Mouse (Mus musculus): Measurements from ENCODE around the gene Hdac8. TPM values are rescaled to one million over a fixed set of nuclear protein-coding genes. Genes with fewer than 3 reads are reported as not detected.
A peak's percentile ranks its signal among the peaks of the same experiment; 100 is the strongest.

The Hdac8 gene
- polyA plus RNA-seq, 1 experiment: 4.8 TPM

DNA sequence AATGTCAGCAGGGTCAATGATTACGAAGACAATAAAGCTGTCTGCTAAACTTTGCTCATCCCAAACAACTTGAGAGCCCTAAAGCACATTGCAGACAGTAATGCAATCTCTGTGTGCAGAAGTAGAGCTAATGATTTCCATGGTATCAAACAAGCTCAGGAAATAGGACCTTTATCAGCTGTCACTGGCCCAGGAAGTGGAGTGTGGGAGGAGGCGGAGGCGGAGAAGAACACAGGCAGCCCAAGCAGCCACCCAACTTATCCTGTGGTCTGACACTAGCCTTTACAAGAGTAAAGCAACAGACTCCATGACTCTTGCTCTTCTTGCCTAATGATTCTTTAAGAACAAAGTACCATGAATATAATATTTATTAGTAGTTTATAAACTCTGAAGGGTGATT, 26.7 kb downstream of the Hdac8 start:
- 69% methylated on average over 3 of the region's 3 CpGs for WGBS
- H3K36me3 ChIP-seq (ENCODE audit: control insufficient read depth, insufficient read depth, low read length): no peaks in the 10 kb centered on the region

DNA sequence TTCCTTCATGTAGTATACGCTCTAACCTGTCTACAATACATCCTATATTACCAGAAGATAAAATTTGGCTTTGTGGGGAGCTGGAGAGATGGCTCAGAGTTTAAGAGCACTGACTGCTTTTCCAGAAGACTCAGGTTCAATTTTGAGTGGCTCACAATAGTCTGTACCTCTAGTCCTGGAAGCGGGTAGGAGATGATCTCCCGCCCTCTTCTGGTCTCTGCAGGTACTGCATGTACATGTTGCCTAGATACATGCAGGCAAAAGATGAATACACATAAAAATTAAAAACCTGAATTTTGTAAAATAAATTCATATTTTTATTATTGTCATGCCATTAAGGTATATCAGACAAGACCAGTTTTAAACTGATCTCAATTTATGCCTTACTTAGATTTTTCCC, 28.4 kb downstream of the Hdac8 start:
- DNase-seq: peak; percentile 60
- 37% methylated on average over 3 of the region's 3 CpGs for WGBS
- TF ChIP-seq CTCF (conservative IDR thresholded peaks at IDR 0.05; ENCODE audit: insufficient read depth, insufficient read length, low read depth, low read length) (peak; percentile 58), POLR2A (IDR thresholded peaks at IDR 0.05; ENCODE audit: low read depth, low read length) (no peak)

More for the DNA sequence above, 26.7 kb downstream of the Hdac8 start:
- TF ChIP-seq CTCF (conservative IDR thresholded peaks at IDR 0.05; ENCODE audit: insufficient read depth, insufficient read length, low read depth, low read length) (no peak), POLR2A (IDR thresholded peaks at IDR 0.05; ENCODE audit: low read depth, low read length) (no peak)
- Histone ChIP-seq H3K27me3 (replicated peaks; ENCODE audit: control insufficient read depth, insufficient read depth, low read length) (no peaks in the 10 kb centered on the region), H3K4me3 (ENCODE audit: insufficient read depth, low read depth, low read length) (no peak overlapping the region), H3K27ac (ENCODE audit: insufficient read depth, low read depth, low read length) (no peak overlapping the region), H3K4me1 (ENCODE audit: control insufficient read depth, insufficient read depth, low read length) (no peaks in the 10 kb centered on the region)
- peak; percentile 0 for DNase-seq

DNA sequence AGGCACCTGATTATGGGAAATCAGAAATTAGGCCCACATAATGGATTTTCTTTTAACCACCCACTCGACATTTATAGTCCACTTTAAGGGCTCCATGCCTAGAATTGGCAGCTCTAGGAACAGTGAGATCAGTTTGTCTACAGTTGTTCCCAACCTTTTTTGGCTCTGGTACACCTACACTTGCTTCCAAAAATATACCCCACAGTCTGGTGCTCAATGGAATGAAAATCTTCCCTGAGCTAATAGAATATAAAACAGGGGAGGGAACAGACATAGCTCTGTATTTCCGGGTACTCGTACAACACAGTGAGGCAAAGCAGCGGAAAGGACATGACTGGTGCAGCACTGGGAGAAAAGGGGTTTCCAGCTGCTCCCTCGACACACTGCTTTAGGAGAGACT, 29.6 kb downstream of the Hdac8 start:
- H3K4me1 ChIP-seq (ENCODE audit: control insufficient read depth, insufficient read depth, low read length): no peaks in the 10 kb centered on the region
- WGBS: 82% methylated on average over 5 of the region's 5 CpGs
- no peak for TF ChIP-seq POLR2A (IDR thresholded peaks at IDR 0.05; ENCODE audit: low read depth, low read length)
- TF ChIP-seq CTCF (conservative IDR thresholded peaks at IDR 0.05; ENCODE audit: insufficient read depth, insufficient read length, low read depth, low read length): no peak
- no peaks in the 10 kb centered on the region for H3K27me3 ChIP-seq (replicated peaks; ENCODE audit: control insufficient read depth, insufficient read depth, low read length)
- H3K27ac ChIP-seq (ENCODE audit: insufficient read depth, low read depth, low read length): no peak overlapping the region
- DNase-seq: no peak
- no peaks in the 10 kb centered on the region for H3K36me3 ChIP-seq (ENCODE audit: control insufficient read depth, insufficient read depth, low read length)
- no peak overlapping the region for H3K4me3 ChIP-seq (ENCODE audit: insufficient read depth, low read depth, low read length)

More for the DNA sequence above, 28.4 kb downstream of the Hdac8 start:
- H3K27me3 ChIP-seq (replicated peaks; ENCODE audit: control insufficient read depth, insufficient read depth, low read length): no peaks in the 10 kb centered on the region
- H3K27ac ChIP-seq (ENCODE audit: insufficient read depth, low read depth, low read length): no peak overlapping the region
- H3K4me3 ChIP-seq (ENCODE audit: insufficient read depth, low read depth, low read length): no peak overlapping the region
- H3K4me1 ChIP-seq (ENCODE audit: control insufficient read depth, insufficient read depth, low read length): no peaks in the 10 kb centered on the region
- H3K36me3 ChIP-seq (ENCODE audit: control insufficient read depth, insufficient read depth, low read length): no peaks in the 10 kb centered on the region

DNA sequence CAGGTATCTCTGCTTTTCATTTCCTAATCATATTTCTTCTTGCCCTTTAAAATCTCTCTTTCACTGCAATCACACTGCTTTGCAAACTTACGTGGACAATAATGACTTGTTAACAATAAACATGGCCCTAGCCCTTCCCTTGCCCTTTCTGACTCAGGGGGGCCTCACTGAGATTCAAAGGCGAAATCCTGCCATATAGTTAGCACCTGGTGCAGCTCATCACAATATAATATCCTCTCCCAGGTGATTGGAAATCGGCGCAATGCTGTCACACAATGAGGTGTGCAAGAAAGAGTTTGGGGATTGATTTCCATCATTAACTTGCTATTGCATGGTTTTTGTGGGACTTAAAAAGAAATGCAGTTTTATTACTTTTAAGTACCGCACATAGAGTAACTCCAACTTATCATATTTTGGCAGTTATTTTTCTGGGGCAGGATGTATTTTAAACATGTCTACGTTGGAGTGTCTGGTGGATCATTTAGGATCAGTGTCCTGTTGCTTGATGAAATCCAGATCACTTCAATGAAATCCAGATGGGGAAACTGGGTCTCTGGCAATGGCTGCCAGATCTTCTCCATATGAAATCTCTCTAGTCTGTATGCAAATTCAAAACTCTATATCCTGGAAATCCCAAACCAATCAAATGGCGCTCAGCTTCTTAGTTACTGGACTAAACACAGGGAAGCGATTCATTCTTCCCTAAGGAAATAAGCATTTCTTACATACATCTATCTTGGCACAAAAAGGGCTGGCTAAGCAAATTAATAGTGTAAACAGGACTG, 86.6 kb downstream of the Hdac8 start:
- H3K27ac ChIP-seq (ENCODE audit: insufficient read depth, low read depth, low read length): no peak overlapping the region
- TF ChIP-seq CTCF (conservative IDR thresholded peaks at IDR 0.05; ENCODE audit: insufficient read depth, insufficient read length, low read depth, low read length): no peak
- no peak for TF ChIP-seq POLR2A (IDR thresholded peaks at IDR 0.05; ENCODE audit: low read depth, low read length)
- no peak for DNase-seq
- no peaks in the 10 kb centered on the region; the same call in 1 of the 2 replicates for H3K4me1 ChIP-seq (ENCODE audit: control insufficient read depth, insufficient read depth, low read length)
- H3K27me3 ChIP-seq (replicated peaks; ENCODE audit: control insufficient read depth, insufficient read depth, low read length): no peaks in the 10 kb centered on the region
- no peaks in the 10 kb centered on the region for H3K36me3 ChIP-seq (ENCODE audit: control insufficient read depth, insufficient read depth, low read length)
- WGBS: 90% methylated on average over 8 of the region's 8 CpGs
- no peak overlapping the region for H3K4me3 ChIP-seq (ENCODE audit: insufficient read depth, low read depth, low read length)

DNA sequence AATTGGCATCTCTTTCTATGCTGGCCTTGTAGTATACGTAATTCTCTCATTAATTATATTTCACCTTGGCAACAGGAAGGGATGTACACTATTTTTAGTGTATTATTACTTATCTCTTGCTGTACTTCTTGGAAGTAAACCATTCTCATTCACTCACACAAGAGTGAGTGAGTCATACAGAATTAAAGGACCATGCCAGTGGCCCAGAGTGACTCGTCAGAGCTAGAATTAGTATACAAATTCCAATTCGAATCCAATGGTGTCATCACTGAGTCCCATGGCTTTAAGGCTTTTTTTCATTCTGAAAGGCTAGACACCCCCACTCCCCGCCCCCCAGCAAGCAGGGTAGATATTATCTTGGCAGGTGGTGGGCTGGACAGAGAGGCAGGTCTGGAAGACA, 88.2 kb downstream of the Hdac8 start:
- 84% methylated on average over 4 of the region's 4 CpGs for WGBS
- TF ChIP-seq POLR2A (IDR thresholded peaks at IDR 0.05; ENCODE audit: low read depth, low read length): no peak
- no peak overlapping the region for H3K4me3 ChIP-seq (ENCODE audit: insufficient read depth, low read depth, low read length)
- no peaks in the 10 kb centered on the region for H3K36me3 ChIP-seq (ENCODE audit: control insufficient read depth, insufficient read depth, low read length)
- H3K4me1 ChIP-seq (ENCODE audit: control insufficient read depth, insufficient read depth, low read length): no peaks in the 10 kb centered on the region; the same call in 1 of the 2 replicates
- H3K27ac ChIP-seq (ENCODE audit: insufficient read depth, low read depth, low read length): no peak overlapping the region
- no peaks in the 10 kb centered on the region for H3K27me3 ChIP-seq (replicated peaks; ENCODE audit: control insufficient read depth, insufficient read depth, low read length)
- no peak for DNase-seq

DNA sequence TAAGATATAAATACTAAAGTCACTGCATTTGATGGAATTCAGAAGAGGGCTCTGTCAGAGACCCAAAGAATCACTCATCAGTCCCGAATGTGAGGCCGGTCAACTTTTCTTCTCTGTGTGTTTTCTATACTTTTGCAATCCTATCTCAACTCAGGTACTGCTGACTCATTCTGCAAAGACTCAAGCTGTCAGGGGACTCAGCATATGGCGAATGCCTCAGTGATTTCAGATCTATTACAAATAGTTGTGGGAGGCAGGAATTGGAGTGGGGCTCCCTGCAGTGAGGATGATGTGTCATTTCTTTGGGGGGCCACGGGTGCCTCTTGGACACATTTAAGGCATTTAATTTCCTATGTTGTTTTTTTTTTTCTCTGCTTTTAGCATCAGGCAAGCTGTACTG, 88.8 kb downstream of the Hdac8 start:
- H3K27me3 ChIP-seq (replicated peaks; ENCODE audit: control insufficient read depth, insufficient read depth, low read length): no peaks in the 10 kb centered on the region
- no peaks in the 10 kb centered on the region for H3K36me3 ChIP-seq (ENCODE audit: control insufficient read depth, insufficient read depth, low read length)
- no peak overlapping the region for H3K4me3 ChIP-seq (ENCODE audit: insufficient read depth, low read depth, low read length)
- WGBS: 74% methylated on average over 4 of the region's 4 CpGs
- DNase-seq: no peak
- H3K4me1 ChIP-seq (ENCODE audit: control insufficient read depth, insufficient read depth, low read length): no peaks in the 10 kb centered on the region; the same call in 1 of the 2 replicates
- no peak overlapping the region for H3K27ac ChIP-seq (ENCODE audit: insufficient read depth, low read depth, low read length)
- TF ChIP-seq CTCF (conservative IDR thresholded peaks at IDR 0.05; ENCODE audit: insufficient read depth, insufficient read length, low read depth, low read length) (no peak), POLR2A (IDR thresholded peaks at IDR 0.05; ENCODE audit: low read depth, low read length) (no peak)

DNA sequence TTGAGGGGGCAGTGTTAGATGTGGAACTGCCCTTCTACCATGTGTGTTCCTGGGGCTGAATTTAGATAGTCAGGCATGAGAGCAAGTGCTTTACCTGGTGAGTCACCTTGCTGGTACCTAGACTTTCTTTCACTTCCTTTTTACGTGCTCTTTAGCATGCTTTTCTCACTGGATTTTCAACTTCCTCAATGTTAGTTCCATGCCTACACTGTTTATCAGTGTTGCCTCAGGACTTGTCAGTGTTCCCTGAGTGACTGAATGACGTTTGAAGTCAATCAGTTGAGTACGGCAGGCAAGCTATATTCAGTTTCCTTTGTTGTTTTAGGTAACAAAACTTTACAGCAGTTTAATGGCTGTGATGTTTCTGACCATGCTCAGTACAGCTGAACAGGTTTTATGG, 120.4 kb downstream of the Hdac8 start:
- no peaks in the 10 kb centered on the region for H3K4me1 ChIP-seq (ENCODE audit: control insufficient read depth, insufficient read depth, low read length)
- no peak overlapping the region for H3K27ac ChIP-seq (ENCODE audit: insufficient read depth, low read depth, low read length)
- H3K4me3 ChIP-seq (ENCODE audit: insufficient read depth, low read depth, low read length): no peak overlapping the region
- TF ChIP-seq POLR2A (IDR thresholded peaks at IDR 0.05; ENCODE audit: low read depth, low read length): no peak
- TF ChIP-seq CTCF (conservative IDR thresholded peaks at IDR 0.05; ENCODE audit: insufficient read depth, insufficient read length, low read depth, low read length): no peak
- WGBS: 76% methylated on average over 3 of the region's 3 CpGs
- H3K36me3 ChIP-seq (ENCODE audit: control insufficient read depth, insufficient read depth, low read length): no peaks in the 10 kb centered on the region
- no peaks in the 10 kb centered on the region for H3K27me3 ChIP-seq (replicated peaks; ENCODE audit: control insufficient read depth, insufficient read depth, low read length)
- DNase-seq: no peak

All from kidney, adult 2 months (tissue).